Mouse (Mus musculus): ENCODE data around the gene Gm4858.

- TF ChIP-seq CTCF (conservative IDR thresholded peaks at IDR 0.05 in 1 of 2, IDR thresholded peaks at IDR 0.05 in 1 of 2; ENCODE audit: low read depth in 2 of 2, low read length in 2 of 2) (peak; percentile 73 to 78), RAD21 (IDR thresholded peaks at IDR 0.05; ENCODE audit: low read depth, low read length) (peak; percentile 77), MAX (IDR thresholded peaks at IDR 0.05; ENCODE audit: low read length) (no peak), ZMIZ1 (IDR thresholded peaks at IDR 0.05; ENCODE audit: low read depth, low read length) (no peak), IRF4 (IDR thresholded peaks at IDR 0.05; ENCODE audit: low read depth, low read length) (no peak), POLR2A (IDR thresholded peaks at IDR 0.05; ENCODE audit: low read depth, low read length) (no peak), RCOR1 (conservative IDR thresholded peaks at IDR 0.05; ENCODE audit: low read depth, low read length) (no peak), CHD2 (IDR thresholded peaks at IDR 0.05; ENCODE audit: low read length) (no peak), JUND (conservative IDR thresholded peaks at IDR 0.05; ENCODE audit: low read depth, low read length) (no peak)
These were observed 37.2 kb upstream of the Gm4858 start for GRCm38 (mm10) chr3:93031450-93031849.

Measured in CH12.LX (cell line).